Mouse (Mus musculus) thymus, adult 2 months (tissue): ENCODE results near the gene Atpif1.

Source experiments
- CTCF ChIP-seq: fragments of 200-500 bp; IDR thresholded peaks from 2 replicates; pipeline ENCODE4 v1.5.1; 2012; ENCODE audit warnings: mild to moderate bottlenecking, control low read depth, low read length, moderate library complexity, borderline replicate concordance; ENCODE audit not compliant: control insufficient read depth, poor library complexity, insufficient read depth; ENCODE audit errors: extremely low read depth
- POLR2A ChIP-seq: fragments of 200-500 bp; IDR thresholded peaks from 2 replicates; pipeline ENCODE4 v1.6.1; 2012; ENCODE audit warnings: mild to moderate bottlenecking, low read length, control low read depth, moderate library complexity; ENCODE audit not compliant: control insufficient read depth, poor library complexity, insufficient read depth; ENCODE audit errors: extremely low read depth

DNA sequence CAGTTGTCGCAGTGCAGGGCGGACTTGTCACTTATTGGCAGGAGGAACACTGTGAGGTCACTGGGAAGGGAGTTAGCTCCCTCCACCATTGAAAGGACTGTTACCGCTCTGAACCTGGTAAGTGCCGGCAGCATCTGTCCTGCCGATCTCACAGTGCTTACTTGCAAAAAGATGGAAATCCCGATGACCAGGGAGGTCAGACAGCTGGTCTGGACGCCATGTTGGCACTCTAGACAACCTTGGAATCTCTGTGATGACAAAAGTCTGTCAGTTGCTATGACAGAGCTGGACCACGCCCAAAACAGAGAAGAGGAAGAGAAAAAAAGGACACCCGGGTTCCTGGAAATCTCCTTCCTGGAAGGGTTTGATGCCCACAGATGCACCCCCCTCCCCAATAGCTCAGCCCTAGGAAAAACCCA is 33.9 kb upstream of the Atpif1 start:
- TF ChIP-seq CTCF, result no peak
- no peak for TF ChIP-seq POLR2A
